Mouse (Mus musculus): ENCODE data around the gene Wrb. TPM values are rescaled to one million over a fixed set of nuclear protein-coding genes. Genes with fewer than 3 reads are reported as not detected.
A peak's percentile ranks its signal among the peaks of the same experiment; 100 is the strongest.

Wrb gene
- polyA plus RNA-seq, 2 experiments, result 7.3 to 13.3 TPM

GRCm38 (mm10) chr16:96156019-96156418 lies 10.8 kb downstream of the Wrb start:
- Histone ChIP-seq H3K27ac (no peak overlapping the region), H3K27me3 (ENCODE audit: control insufficient read depth, insufficient read depth, low read length) (no peaks in the 10 kb centered on the region; the same call in 1 of the 2 replicates), H3K9ac (replicated peaks) (no peak overlapping the region), H3K9me3 (ENCODE audit: control insufficient read depth, low read length) (no peaks in the 10 kb centered on the region), H3K4me2 (ENCODE audit: low read depth) (no peak overlapping the region), H3K4me1 (replicated peaks; ENCODE audit: control insufficient read depth in 2 of 2, insufficient read depth in 2 of 2, low read length in 1 of 2) (0 out of 4 replicates have a peak, but pooled peaks cover 0 to 2% of the 10 kb centered on the region in 2 experiments), H3K36me3 (replicated peaks; ENCODE audit: control insufficient read depth, insufficient read depth, low read depth) (no peaks in the 10 kb centered on the region), H3K4me3 (ENCODE audit: insufficient read depth in 1 of 2, low read depth in 2 of 2, low read length in 2 of 2) (no peak overlapping the region)
- TF ChIP-seq EP300 (IDR thresholded peaks at IDR 0.05; ENCODE audit: low read depth), result no peak
- TF ChIP-seq CTCF (IDR thresholded peaks at IDR 0.05; ENCODE audit: low read depth), result no peak
- ATAC-seq (ENCODE audit: insufficient read depth) (no peak), DNase-seq (ENCODE audit: low read depth in 3 of 3, low spot score in 3 of 3) (no peak)
- WGBS (ENCODE audit: insufficient replicate concordance), result 73% methylated on average over 8 of the region's 8 CpGs

GRCm38 (mm10) chr16:96157171-96157570 lies 12.0 kb downstream of the Wrb start:
- H3K4me3 ChIP-seq (ENCODE audit: insufficient read depth in 1 of 2, low read depth in 2 of 2, low read length in 2 of 2), result no peak overlapping the region

GRCm38 (mm10) chr16:96158511-96159080 lies 13.4 kb downstream of the Wrb start:
- TF ChIP-seq EP300 (IDR thresholded peaks at IDR 0.05; ENCODE audit: low read depth), result no peak
- TF ChIP-seq CTCF (IDR thresholded peaks at IDR 0.05; ENCODE audit: low read depth), result no peak
- DNase-seq (ENCODE audit: low read depth in 3 of 3, low spot score in 3 of 3), result no peak
- peak overlapping the region; percentile 87 for H3K4me2 ChIP-seq (ENCODE audit: low read depth)

More at GRCm38 (mm10) chr16:96157171-96157570, 12.0 kb downstream of the Wrb start:
- Histone ChIP-seq H3K9ac (replicated peaks) (no peak overlapping the region), H3K27ac (no peak overlapping the region), H3K9me3 (ENCODE audit: control insufficient read depth, low read length) (no peaks in the 10 kb centered on the region), H3K4me1 (replicated peaks; ENCODE audit: control insufficient read depth in 2 of 2, insufficient read depth in 2 of 2, low read length in 1 of 2) (0 out of 4 replicates have a peak, but pooled peaks cover 0 to 2% of the 10 kb centered on the region in 2 experiments), H3K36me3 (replicated peaks; ENCODE audit: control insufficient read depth, insufficient read depth, low read depth) (no peaks in the 10 kb centered on the region), H3K27me3 (ENCODE audit: control insufficient read depth, insufficient read depth, low read length) (no peaks in the 10 kb centered on the region; the same call in 1 of the 2 replicates), H3K4me2 (ENCODE audit: low read depth) (no peak overlapping the region)
- ATAC-seq (ENCODE audit: insufficient read depth) (no peak), DNase-seq (ENCODE audit: low read depth in 3 of 3, low spot score in 3 of 3) (no peak)
- no peak for TF ChIP-seq EP300 (IDR thresholded peaks at IDR 0.05; ENCODE audit: low read depth)
- no peak for TF ChIP-seq CTCF (IDR thresholded peaks at IDR 0.05; ENCODE audit: low read depth)
- 78% methylated on average over 11 of the region's 11 CpGs for WGBS (ENCODE audit: insufficient replicate concordance)

GRCm38 (mm10) chr16:96159091-96159731 lies 14.0 kb downstream of the Wrb start:
- no peaks in the 10 kb centered on the region; the same call in 1 of the 2 replicates for H3K27me3 ChIP-seq (ENCODE audit: control insufficient read depth, insufficient read depth, low read length)
- DNase-seq (ENCODE audit: low read depth in 3 of 3, low spot score in 3 of 3) (peak in 1 of 3 experiments; percentile 6), ATAC-seq (ENCODE audit: insufficient read depth) (peak; percentile 65)
- H3K9ac ChIP-seq (replicated peaks), result peak overlapping the region; percentile 70
- H3K36me3 ChIP-seq (replicated peaks; ENCODE audit: control insufficient read depth, insufficient read depth, low read depth), result no peaks in the 10 kb centered on the region
- H3K9me3 ChIP-seq (ENCODE audit: control insufficient read depth, low read length), result no peaks in the 10 kb centered on the region
- H3K4me3 ChIP-seq (ENCODE audit: insufficient read depth in 1 of 2, low read depth in 2 of 2, low read length in 2 of 2), result peak overlapping the region; percentile 50 to 59
- H3K27ac ChIP-seq, result no peak overlapping the region
- H3K4me2 ChIP-seq (ENCODE audit: low read depth), result peak overlapping the region; percentile 87
- 1% methylated on average over 67 of the region's 67 CpGs for WGBS (ENCODE audit: insufficient replicate concordance)
- H3K4me1 ChIP-seq (replicated peaks; ENCODE audit: control insufficient read depth in 2 of 2, insufficient read depth in 2 of 2, low read length in 1 of 2), result 0 out of 4 replicates have a peak, but pooled peaks cover 0 to 2% of the 10 kb centered on the region in 2 experiments
- TF ChIP-seq CTCF (IDR thresholded peaks at IDR 0.05; ENCODE audit: low read depth), result peak; percentile 66
- TF ChIP-seq EP300 (IDR thresholded peaks at IDR 0.05; ENCODE audit: low read depth), result no peak

More at GRCm38 (mm10) chr16:96158511-96159080, 13.4 kb downstream of the Wrb start:
- Histone ChIP-seq H3K27me3 (ENCODE audit: control insufficient read depth, insufficient read depth, low read length) (no peaks in the 10 kb centered on the region; the same call in 1 of the 2 replicates), H3K9ac (replicated peaks) (no peak overlapping the region), H3K36me3 (replicated peaks; ENCODE audit: control insufficient read depth, insufficient read depth, low read depth) (no peaks in the 10 kb centered on the region), H3K4me3 (ENCODE audit: insufficient read depth in 1 of 2, low read depth in 2 of 2, low read length in 2 of 2) (peak overlapping the region; percentile 50 to 59; a peak in 1 of 4 replicates), H3K27ac (no peak overlapping the region), H3K9me3 (ENCODE audit: control insufficient read depth, low read length) (no peaks in the 10 kb centered on the region), H3K4me1 (replicated peaks; ENCODE audit: control insufficient read depth in 2 of 2, insufficient read depth in 2 of 2, low read length in 1 of 2) (0 out of 4 replicates have a peak, but pooled peaks cover 0 to 2% of the 10 kb centered on the region in 2 experiments)
- no peak for ATAC-seq (ENCODE audit: insufficient read depth)
- WGBS (ENCODE audit: insufficient replicate concordance), result 64% methylated on average over 12 of the region's 12 CpGs

DNA sequence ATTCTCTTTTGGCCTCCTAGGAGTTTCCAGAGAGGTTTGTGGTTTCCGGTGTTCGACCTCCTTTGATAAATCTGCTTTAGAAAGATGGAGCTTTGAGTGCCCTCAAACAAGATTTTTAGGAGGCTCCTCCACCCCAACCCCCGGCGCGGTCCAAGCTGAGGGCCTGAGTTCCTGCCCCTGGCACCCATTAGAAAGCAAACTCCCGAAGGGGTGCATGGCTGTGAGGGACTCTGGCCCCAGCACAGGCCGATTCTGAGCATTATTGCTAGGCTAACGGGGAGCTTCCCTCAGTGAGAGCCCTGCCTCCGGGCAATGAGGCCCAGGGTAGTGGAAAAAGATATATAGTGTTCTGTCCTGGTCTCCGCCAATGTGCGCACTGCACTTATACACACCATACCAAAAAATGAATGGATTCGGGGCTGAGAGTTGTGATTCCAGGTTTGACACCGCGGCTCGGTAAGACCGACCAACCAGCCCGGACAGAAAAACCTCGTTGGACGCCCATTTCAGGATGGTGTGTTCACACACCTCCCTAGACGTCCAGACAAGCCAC lies 14.7 kb downstream of the Wrb start:
- no peaks in the 10 kb centered on the region; the same call in 1 of the 2 replicates for H3K27me3 ChIP-seq (ENCODE audit: control insufficient read depth, insufficient read depth, low read length)
- TF ChIP-seq CTCF (IDR thresholded peaks at IDR 0.05; ENCODE audit: low read depth) (no peak), EP300 (IDR thresholded peaks at IDR 0.05; ENCODE audit: low read depth) (no peak)
- no peaks in the 10 kb centered on the region for H3K9me3 ChIP-seq (ENCODE audit: control insufficient read depth, low read length)
- no peak overlapping the region for H3K27ac ChIP-seq
- peak overlapping the region; percentile 87 for H3K4me2 ChIP-seq (ENCODE audit: low read depth)
- no peak overlapping the region for H3K9ac ChIP-seq (replicated peaks)
- H3K36me3 ChIP-seq (replicated peaks; ENCODE audit: control insufficient read depth, insufficient read depth, low read depth), result no peaks in the 10 kb centered on the region
- no peak for DNase-seq (ENCODE audit: low read depth in 3 of 3, low spot score in 3 of 3)
- WGBS (ENCODE audit: insufficient replicate concordance), result 71% methylated on average over 20 of the region's 20 CpGs
- H3K4me1 ChIP-seq (replicated peaks; ENCODE audit: control insufficient read depth in 2 of 2, insufficient read depth in 2 of 2, low read length in 1 of 2), result 0 out of 4 replicates have a peak, but pooled peaks cover 0 to 2% of the 10 kb centered on the region in 2 experiments
- H3K4me3 ChIP-seq (ENCODE audit: insufficient read depth in 1 of 2, low read depth in 2 of 2, low read length in 2 of 2), result no peak overlapping the region
- ATAC-seq (ENCODE audit: insufficient read depth), result no peak

All from liver, embryonic 14.5 days (tissue).